Mouse (Mus musculus) kidney, adult 11 months (tissue): ENCODE measurements around the gene Rab30.
"Not testable (repeated sequence)": the region's sequence is repeated elsewhere in the genome, so short reads cannot be mapped to it uniquely, and the experiment has no call there.

Experiments used
- DNase-seq: peaks from one replicate; pipeline ENCODE4 v3.0.0; 2022

The Rab30 gene

GRCm38 (mm10) chr7:92758067-92758466, 16.7 kb downstream of the Rab30 start:
- no peak for DNase-seq

GRCm38 (mm10) chr7:92760651-92761050, 19.2 kb downstream of the Rab30 start:
- no peak for DNase-seq

DNA sequence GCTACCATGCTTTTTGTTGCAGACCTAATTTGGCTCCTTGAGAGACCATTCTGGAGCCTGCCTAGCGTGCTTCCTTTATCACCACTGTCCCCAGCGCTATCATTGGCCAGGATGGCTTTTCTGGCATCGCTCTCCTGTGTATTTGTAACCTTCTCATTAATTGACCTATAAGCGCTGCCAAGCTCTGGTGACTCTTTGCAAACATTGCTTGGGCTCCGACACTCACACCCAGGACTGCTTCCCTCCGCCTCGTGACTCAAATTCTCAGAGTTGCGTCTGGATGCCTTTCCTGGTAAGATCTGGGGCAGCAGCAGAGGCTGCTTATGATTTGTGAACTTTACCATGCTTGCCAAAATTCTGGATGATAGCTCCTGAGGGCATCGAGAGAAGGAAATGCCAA, 19.8 kb downstream of the Rab30 start:
- DNase-seq: no peak

DNA sequence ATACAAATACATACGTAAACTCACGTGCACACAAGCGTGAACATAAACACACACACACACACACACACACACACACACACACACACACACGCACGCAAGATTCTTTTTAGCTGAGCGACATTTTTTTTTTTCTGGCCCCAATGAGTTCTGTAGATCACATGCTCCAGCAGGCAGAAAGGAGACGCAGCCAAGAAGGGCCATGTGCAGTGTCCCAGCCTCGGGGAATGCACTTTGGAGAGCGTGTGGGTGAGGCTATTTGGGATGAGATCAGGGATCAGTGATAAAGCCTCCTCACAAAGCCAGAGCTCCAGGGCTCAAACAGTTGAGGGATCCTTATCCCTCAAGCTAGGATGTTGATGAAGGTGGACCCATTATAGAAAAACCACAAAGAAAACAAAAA, 24.0 kb downstream of the Rab30 start:
- DNase-seq: no peak

DNA sequence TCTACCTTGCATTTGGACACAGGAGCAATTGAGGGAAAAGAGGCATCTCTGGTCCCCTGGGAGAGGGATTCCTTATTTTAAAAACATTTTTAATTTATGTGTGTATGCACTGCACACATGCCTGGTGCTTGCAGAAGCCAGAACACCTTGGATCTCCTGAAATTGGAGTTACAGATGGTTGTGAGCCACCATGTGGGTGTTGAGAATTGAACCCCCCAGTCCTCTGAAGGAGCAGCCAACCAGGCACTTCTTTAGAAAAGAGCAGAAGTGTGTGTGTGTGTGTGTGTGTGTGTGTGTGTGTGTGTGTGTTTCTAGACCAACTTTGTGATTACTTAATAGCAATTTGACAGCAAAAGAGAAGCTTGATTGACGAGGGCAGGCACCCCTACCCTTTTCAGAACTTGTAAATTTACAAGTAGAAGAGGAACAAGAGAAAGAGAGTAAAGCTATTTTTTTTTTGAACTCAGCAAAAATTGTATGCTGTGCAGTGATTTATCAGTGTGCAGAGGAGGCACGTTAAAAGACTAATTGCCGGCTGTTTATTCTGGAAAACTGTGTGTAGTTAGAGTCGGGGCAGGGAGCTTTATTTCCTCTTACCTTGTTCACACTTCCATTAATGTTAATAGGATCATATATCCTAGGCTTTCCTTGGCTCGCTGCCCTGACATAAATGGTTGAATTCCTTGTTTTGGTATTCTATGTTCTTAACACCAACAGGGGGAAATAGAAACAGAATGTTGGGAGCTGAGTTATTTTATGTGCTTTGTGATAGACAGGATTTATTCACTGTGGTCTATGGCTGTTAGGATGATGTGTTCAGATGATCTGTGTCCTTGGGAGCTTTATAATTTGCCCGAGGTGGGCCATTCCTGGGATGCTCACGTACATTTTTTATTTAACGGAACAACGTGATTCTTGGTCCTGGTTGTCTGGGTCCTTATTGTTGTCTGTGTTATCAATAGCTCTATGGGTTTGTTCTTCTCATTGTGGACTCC, 25.0 kb downstream of the Rab30 start:
- no peak for DNase-seq

DNA sequence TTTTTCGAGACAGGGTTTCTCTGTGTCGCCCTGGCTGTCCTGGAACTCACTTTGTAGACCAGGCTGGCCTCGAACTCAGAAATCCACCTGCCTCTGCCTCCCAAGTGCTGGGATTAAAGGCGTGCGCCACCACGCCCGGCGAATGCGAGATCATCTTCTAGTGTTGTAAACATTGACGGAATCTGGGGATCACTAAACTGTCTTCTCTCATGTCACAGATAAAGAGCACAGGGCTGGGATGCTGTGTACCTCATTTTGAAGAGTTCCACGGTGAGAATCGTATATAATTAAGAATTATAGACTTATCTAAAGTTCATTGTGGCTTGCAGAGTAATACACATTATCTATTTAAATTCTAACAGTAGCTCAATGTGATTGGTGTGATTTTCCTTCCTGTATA, 26.7 kb downstream of the Rab30 start:
- DNase-seq: not testable (repeated sequence)

DNA sequence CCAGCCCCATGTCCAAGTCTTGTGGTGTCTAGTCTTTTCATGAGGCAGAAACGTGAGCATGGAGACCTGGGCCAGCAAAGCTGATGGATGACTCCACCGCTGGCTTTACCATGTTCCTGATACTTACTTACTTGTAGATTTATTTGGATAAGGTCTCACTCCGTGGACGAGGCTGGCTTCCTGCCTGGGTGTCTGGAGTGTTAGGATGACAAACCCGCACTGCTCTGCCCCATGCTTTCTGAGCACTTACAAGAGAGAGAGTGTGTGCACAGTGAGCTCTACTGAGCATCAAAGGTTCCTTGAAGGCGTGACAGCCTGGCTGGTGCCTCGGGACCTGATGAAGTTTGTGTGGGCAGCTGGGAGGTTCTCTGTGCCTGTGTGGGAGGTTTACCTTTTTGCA, 27.5 kb downstream of the Rab30 start:
- no peak for DNase-seq

DNA sequence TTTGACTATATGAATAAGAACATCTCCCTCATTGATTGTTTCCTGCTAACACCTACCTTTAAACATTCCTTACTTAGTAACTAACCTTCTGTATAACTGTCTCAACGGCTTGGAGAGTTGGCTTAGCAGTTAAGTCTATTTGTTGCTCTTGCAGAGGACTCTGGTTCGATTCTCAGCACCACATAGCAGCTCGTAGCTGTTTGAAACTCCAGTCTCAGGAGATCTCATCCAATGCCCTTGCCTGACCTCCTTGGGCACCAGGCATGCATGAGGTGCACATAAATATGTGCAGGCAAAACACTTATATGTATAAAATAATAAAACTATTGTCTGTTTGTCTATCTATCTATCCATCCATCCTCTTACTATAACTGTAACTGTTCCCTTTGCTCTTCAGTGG, 31.6 kb downstream of the Rab30 start:
- no peak for DNase-seq

DNA sequence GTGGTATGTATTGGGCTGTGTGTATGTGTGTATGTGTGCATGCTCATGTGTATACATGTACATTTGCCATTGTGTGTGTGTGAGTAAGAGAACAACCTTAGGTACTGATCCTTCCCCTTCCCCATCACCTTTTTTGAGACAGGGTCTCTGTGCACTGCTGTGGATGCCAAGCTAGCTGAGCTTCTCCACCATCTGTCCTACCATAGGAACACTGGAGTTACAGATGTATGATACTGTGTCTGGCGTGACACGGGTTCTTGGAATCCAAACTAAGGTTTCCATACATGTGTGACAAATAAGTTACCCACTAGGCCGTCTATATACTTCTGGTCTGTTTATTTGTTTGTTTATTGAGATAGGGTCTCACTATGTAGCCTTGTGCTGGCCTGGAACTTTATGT, 32.2 kb downstream of the Rab30 start:
- no peak for DNase-seq

DNA sequence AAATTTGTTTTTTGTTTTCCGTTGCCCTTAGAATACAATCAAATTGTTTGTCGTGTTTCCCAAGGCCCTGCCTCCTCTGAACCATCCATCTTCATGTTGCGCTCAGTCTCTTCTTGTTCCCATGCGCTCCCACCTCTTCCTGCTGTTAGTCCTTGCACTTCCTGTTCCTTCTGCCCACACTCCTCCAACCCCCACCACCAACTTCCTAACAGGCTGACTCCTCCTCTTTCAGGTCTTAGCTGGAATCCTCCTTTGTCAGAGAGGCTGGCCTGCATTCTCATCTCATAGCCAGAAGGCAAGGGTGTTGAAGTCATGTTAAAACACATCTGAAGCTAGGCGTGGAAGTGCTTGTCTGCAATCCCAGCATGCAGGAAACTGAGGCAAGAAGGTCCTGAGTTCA, 33.3 kb downstream of the Rab30 start:
- DNase-seq: no peak

DNA sequence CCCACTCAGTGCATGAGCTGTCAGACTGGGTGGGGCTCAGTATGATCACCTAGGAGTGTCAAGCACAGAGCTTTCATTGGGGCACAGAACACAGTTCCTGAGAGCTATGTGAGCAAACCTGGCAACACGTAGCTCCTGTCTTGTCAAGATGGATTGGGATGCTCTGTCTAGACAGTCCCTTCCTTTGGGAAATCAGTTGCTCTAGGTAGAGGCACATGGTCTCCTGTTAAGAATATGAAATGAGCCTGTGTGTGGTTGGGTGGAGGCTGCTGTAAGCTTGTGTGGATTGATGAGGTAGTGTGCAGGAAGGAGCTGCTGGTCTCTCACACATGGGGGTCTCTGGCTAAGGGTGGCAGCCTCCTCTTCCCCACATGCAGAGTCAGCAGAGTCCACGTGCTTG, 34.3 kb downstream of the Rab30 start:
- no peak for DNase-seq

GRCm38 (mm10) chr7:92776647-92777046, 35.2 kb downstream of the Rab30 start:
- no peak for DNase-seq

- DNase-seq: peak; percentile 23
Observed at GRCm38 (mm10) chr7:92777108-92777973, 35.9 kb downstream of the Rab30 start.

GRCm38 (mm10) chr7:92779058-92779457, 37.7 kb downstream of the Rab30 start:
- no peak for DNase-seq

GRCm38 (mm10) chr7:92781361-92781760, 40.0 kb downstream of the Rab30 start:
- no peak for DNase-seq

DNA sequence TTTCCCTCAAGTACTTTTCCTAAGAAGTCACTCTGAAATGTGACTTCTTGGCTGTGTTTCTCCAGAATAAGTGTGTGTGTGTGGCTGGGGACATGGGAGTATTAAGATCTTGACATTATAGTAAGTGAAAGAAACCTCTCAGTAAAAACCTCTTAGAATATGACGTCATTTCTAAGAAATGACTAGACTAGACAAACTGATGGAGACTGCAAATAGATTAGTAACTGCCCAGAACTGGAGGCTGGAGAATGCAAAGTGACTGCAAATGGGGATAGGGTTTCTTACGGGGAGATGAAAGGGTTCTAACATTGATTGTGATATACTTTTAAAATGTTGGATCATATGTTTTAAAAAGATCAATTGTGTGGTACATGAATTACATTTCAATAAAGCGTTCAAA, 40.5 kb downstream of the Rab30 start:
- no peak for DNase-seq

DNA sequence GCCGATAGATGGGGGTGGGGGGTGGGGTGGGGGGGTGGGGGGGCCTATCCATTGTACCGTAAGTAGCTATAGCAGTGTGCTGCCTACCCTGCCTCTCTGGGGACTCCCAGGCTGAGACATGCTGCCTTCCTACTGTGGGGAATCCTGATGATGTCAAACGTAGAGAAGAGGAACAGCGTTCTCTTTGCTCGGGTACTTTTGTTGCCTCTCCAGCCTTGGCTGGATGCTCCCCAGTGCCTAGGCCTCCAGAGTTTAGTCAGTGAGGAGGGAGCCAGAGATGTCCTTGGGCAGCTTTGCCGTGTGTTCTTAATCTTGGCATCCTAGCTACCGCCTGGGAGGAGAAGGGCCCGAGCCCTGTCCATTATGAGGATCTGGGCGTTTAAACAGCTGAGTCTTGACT, 41.1 kb downstream of the Rab30 start:
- DNase-seq: no peak

- no peak for DNase-seq
Observed at GRCm38 (mm10) chr7:92783166-92783806, 41.9 kb downstream of the Rab30 start.

GRCm38 (mm10) chr7:92783914-92784313, 42.5 kb downstream of the Rab30 start:
- DNase-seq: no peak

DNA sequence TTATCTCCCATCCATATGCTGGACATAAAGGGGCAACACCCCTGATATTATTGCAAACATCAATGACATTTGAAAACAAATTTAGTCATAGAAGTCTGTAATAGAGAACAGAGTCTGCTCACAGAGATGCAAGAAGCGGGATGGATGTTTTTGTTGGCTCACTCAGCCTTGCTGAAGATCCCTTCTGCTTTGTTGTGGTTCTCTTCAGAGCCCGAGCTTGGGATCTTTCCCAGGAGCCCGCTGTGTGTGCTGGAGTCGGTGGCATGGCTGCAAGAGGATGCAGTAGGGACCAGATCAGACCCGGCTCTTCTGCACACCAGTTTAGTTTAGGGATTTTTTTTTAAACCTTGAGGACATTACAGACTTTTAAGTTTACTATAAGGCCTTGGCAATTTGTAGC, 54.3 kb downstream of the Rab30 start:
- DNase-seq: no peak

GRCm38 (mm10) chr7:92796813-92797212, 55.4 kb downstream of the Rab30 start:
- DNase-seq: no peak

DNA sequence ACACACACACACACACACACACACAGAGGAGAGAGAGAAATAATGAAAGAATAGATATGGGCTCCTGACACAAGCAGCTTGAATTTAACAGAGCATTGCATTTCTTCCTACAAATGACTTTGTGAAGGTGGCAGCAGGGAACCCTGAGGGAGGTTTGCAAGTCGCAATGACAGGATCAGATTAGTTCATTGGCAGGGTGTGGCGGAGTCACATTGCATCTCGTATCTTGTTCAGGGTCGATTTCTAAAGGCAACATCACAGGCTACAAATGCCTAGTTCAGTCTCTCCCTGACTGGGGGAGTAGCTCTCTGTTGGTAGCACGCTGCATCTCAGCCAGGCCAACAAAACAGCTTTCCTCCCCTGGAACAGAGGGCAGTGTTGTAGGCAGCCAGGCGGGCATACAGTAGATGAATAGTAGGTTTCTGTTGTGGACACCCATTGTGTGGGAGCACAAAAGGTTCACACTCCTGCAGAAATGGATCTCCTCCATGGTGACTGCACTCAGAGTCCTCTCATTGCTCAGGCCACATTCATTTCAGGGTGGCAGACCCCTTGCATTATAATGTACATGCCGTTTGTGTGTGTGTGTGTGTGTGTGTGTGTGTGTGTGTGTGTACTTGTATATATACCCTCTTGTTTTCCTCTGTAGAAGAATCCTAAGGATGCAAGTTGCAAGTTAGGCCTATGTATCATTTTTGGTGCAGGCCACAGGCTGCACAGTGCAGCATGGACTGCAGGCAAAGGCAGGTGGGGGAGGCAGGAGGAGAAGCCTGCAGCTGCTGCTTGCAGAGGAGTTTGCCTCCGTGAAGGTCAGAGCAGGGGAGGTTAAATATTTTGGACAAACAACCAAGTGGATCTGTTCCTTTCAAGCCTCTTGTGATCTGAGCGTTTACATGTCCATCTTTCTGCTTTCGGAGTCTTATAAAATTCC, 58.5 kb downstream of the Rab30 start:
- DNase-seq: no peak
